Comparison of ENCODE assay signal across 22 mouse cellular contexts in genomic region chr1:195312426-195312825, GRCm38 (mm10).
DNase-seq lines count a peak whose midpoint lies in the region; TF ChIP-seq lines count a peak whose summit lies in the region.
"Had no signal": no experiment of that assay in that cellular context is flagged by ENCODE, and none has a peak within 500 bp of the region (broad histone marks: within the 10 kb centered on the region; RNA-seq: fewer than 3 reads in every experiment).

No protein-coding gene starts in this region.

- intact Hi-C loops in gastrocnemius, adult 2 months (cut with DNase I), result no loop called here

- peak; percentile 14 for DNase-seq in gastrocnemius, adult 2 months
- no peak for DNase-seq in gastrocnemius, adult 8-10 months (ENCODE audit: low spot score in 2 of 2)
- peak; percentile 4 to 17 for DNase-seq in lung, adult 18-20 months
- no peak for DNase-seq in lung, postnatal 14 days
- peak; percentile 2 to 23 for DNase-seq in urinary bladder, postnatal 36 days (ENCODE audit: low spot score in 2 of 2)
- DNase-seq in urinary bladder, postnatal 10 days (ENCODE audit: low spot score), result no peak
- no peak for DNase-seq in embryo, embryonic 11 days
- DNase-seq: adrenal gland, adult 8-10 months; cerebellum, adult 2 months; cerebellum, postnatal 36 days; kidney, postnatal 36 days; thymus, adult 18-20 months; thymus, postnatal 36 days had no signal

- H3K4me3 ChIP-seq in gastrocnemius, adult 2 months, result no peak overlapping the region
- H3K4me3 ChIP-seq: forebrain, embryonic 13.5 days; hindbrain, embryonic 12.5 days; kidney, embryonic 15.5 days; limb, embryonic 13.5 days; liver, embryonic 12.5 days; midbrain, embryonic 15.5 days; myocyte; neural tube, embryonic 13.5 days had no signal

- H3K27ac ChIP-seq in gastrocnemius, adult 2 months, result no peak overlapping the region
- H3K27ac ChIP-seq: forebrain, embryonic 13.5 days; hindbrain, embryonic 12.5 days; kidney, embryonic 15.5 days; limb, embryonic 13.5 days; liver, embryonic 12.5 days; macrophage; midbrain, embryonic 15.5 days; neural tube, embryonic 13.5 days had no signal

- no peak for TF ChIP-seq CTCF in gastrocnemius, adult 2 months (IDR thresholded peaks at IDR 0.05)

Comparison
In these comparisons a context has a peak if more than half of its experiments do, and no peak if none do; other contexts are left out.
1. DNase-seq: peak in gastrocnemius, adult 2 months (single experiment), lung, adult 18-20 months (2 of 2) and urinary bladder, postnatal 36 days (2 of 2); none in gastrocnemius, adult 8-10 months (0 of 2), lung, postnatal 14 days (single experiment), urinary bladder, postnatal 10 days (single experiment) and embryo, embryonic 11 days (single experiment).